Mouse (Mus musculus): ENCODE results near the gene Ninl.
"Not testable (repeated sequence)": the region's sequence is repeated elsewhere in the genome, so short reads cannot be mapped to it uniquely, and the experiment has no call there.

The Ninl gene

DNA sequence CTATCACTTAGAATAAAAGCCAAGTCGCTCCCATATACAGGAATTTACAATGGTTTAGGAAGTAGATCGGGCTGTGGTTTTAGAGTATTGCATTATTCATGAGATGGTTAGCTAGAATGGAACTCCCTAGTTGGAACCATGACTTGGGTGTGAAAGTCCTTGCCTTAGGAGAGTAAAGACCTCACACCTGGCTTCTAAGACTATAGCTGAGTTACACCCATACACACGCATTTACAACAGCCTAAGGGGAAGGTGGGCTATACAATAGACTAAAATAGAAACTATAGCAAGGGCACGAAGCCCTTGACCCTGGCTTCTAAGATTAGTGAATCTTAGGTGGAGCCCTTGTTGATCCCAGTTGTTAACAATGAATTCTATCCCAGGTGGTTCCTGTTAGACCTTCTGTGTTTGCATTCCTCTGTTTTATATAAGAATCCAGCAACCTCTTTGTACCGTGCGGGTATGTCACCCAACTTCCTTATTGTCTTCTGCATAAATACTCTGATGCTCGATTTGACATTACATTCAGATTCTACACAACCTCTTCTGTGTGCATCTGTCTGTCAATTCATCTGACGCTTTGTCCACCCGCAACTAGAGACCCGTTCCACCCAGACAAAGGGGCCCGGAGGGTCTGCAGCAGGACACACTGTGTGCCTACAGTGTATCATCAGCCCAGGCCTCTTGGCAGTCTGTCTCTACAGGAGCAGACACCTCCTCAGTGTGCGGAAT is 91.1 kb downstream of the Ninl start:
- not testable (repeated sequence) for DNase-seq

DNA sequence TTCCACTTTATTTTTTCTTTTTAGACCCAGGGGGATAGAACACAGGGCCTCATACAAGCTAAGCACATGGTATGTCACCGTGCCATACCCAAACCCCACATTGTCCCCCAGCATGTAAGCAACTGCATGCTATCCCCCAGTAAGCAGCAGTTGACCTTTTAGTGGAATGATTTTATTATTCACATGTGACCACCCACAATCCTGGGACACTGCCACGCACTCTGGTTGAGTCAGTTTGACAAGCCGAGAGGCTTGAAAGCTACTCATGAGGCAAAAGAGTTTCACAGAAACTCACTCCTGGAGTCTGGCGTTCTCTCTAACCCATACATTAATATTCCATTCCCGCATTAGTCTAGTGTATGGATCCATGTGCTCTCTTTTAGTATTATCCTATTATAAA is 91.8 kb downstream of the Ninl start:
- DNase-seq = not testable (repeated sequence)

DNA sequence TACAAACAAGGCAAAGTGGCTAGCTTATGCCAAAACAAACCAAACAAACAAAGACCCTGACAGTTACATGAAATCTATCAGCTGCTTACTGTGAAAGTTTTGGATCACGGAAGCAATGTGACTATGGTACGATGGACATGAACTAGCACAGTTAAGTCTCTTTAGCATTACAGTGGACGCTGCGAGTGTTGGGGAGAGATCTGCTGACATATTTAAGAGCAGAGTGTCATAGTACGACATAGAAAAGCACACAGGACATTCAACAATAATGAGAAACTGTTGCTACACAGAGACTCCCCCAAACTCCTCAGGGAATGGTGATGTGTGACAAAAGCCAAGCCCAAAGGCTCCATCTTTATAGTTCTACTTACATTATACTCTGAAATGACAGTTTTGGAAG is 95.2 kb downstream of the Ninl start:
- DNase-seq = no peak

DNA sequence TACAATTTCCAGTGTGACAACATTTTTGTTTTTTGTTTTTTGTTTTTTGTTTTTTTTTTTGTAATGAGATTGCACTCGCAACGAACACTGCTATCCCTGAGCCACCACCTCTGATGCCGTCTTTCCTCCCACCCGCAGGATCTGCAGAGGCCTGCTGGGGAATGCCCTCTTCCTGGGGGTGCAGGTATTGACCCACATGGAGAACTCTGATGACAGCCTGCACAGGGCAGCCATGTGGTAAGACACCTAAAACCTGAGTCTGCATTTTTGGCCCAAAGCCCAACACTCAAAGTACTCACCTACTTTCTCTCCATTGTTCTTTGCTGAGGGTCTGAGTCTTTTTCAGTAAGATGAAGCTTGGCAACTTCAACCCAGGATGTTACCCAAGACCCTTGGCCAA is 104.5 kb downstream of the Ninl start:
- no peak for DNase-seq

DNA sequence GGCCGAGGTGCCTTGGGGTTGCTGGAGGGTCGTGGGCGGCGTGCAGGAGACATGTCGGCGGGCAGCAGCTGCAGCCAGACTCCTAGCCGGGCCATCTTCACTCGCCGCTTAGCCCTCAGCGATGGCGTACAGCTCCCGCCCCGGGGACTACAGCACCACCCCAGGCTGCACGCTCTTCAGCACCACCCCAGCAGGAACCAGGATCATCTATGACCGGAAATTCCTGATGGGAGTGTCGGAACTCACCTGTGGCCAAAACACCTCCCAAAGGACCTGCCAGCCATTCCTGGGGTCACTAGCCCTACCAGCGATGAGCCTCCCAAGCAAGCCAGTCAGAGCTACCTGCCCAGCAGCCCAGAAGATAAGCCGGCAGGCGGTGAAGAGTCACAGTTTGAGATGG is 105.7 kb downstream of the Ninl start:
- no peak for DNase-seq

DNA sequence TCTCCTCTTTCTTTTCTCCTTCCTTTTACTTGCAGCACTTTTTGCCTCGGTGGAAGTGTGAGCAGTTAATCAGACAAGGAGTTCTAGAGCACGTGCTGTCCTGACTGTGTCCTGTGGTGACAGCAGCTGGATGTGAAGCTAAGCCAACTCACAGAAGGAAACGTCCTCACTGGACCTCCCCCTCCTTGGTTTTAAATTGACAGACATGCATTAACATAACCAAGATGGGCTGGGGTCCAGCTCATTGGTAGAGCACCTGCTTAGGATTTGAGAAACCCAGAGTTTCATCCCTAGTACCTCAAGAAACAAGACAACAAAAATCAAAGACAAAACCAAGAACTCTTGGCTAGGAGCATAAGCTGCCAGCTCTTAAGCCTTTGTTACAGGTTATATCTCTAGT is 108.4 kb downstream of the Ninl start:
- no peak for DNase-seq

DNA sequence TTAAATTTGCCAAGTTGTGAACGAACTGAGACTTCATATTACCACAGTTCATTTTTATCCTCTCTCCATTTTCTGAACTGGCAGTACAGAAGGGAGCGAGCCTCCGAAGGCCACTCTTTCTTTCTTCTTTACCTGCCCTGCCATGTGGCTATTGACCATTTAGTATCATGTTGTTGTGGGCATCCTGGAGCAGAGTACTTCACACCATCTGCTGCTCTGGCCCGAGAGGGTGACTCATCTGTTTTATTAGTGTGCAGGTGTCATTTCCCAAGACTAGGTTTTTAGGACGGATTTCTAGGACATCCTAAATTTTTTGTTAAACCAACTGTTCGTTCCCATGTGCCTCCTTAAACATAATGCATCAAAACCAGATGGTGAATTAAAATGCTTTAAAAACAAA is 110.0 kb downstream of the Ninl start:
- no peak for DNase-seq

DNA sequence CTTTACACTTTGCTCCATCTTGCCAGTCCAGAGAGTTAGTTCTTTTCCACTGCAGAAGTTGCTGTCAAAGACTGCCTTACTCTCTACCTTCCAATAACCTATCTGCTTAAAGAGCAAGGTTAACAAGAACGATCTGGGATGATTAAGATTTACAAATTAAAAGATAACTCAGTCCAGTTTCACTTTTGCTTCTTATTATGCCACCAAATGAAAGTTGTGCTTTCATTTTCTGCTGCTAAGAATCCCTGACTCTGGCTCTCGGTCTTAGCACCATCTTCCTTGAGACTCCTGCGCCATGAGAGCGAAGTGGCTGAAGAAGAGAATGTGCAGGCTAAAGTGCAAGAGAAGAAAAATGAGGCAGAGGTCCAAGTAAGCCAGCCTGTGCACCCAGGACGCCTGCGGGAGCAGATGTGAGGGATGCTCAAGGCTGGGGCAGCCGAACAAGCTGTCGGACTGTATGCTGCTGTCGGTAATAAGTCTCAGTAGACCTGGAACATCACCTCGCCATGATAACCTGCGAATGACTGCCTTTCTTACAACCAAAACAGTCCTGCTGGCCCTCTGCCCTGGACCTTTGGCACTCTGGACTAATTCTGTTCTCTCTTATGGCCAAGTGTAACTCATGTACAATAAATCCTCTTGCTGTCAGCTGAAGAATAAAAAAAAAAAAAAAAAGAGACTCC is 112.0 kb downstream of the Ninl start:
- DNase-seq = no peak

DNA sequence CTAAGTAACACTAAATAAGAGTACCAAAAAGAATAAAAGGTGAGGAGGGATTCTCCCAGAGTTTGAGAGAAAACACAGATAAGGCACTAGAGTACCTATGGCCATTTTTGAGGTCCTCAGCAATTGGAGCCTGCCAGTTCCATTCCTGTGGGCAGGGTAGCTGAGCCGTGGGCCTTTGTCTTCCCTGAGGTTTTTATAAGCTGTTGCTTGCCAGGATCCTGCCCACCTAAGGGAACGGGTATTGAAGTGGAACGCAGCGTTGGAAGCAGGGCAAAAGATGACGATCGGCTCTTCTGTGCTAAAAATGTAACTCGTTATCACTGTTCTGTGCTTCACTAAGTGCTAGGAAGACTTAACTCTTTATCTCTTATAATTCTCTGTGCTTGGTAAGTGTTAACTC is 115.7 kb downstream of the Ninl start:
- no peak for DNase-seq

DNA sequence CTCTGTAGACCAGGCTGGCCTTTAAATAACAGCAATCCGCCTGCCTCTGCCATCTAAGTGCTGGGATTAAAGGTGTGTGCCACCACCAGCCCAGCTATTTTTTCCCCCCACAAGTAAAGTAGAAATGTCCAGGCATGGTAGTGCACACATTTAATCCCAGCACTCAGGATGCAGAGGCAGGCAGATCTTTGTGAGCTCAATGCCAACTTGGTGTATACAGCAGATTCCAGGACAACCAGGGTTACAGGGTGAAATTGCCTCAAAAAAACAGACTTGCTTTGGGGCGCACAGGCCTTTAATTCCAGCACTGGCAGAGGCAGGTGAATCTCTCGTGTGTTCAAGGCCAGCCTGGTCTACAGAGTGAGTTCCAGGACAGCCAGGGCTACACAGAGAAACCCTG is 116.2 kb downstream of the Ninl start:
- no peak for DNase-seq

DNA sequence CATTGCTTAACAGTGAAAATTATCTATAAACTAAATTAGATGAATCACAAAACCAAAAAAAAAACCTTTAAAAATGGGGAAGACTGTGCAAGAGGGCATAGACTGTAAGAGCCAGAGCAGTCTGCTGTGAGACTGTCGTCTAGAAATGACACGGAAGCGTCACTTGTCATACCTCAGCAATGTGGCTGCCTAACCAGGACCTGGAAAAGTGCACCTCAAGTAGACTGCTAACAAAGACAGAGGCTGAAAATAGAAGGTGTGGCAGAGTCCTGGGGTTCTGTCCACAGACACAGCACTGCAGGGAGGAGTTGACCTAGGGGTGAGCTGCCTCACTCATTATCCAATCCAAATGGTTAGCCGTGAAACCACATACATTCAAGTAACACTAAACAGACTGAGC is 117.0 kb downstream of the Ninl start:
- DNase-seq = no peak

DNA sequence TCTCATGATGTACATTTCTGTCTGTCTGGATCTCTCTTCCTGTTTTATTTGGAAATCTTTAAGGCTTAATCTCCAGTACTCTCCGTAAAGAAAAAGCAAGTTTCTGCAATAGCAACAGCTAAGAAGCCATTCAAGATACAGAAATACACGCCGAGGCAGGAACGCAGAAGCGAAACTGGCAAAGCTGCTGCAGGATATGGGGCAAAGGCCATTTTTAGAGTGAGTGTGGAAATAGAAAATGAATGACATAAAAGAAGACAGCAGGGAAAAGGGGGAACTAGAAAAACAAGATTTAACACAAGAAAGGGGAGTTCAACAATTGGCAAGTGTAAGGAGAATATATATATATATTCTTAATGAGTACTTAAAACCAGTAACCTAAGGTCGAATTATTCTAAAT is 117.5 kb downstream of the Ninl start:
- DNase-seq = no peak

DNA sequence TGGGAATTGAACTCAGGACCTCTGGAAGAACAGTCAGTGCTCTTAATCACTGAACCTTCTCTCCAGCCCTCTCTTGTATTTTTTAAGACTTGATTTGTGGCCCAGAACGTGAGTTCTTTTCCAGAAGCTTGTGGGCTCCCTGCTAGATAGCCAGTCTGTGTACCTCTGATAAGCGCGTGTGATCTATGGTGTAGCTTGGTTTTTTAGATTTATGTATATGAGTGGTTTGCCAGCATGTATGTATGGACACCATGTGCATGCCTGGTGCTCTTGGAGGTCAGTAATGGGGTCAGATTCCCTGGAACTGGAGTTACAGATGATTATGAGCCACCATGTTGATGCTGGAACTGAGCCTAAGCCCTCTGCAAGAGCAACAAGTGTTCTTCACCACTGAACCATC is 118.6 kb downstream of the Ninl start:
- no peak for DNase-seq

DNA sequence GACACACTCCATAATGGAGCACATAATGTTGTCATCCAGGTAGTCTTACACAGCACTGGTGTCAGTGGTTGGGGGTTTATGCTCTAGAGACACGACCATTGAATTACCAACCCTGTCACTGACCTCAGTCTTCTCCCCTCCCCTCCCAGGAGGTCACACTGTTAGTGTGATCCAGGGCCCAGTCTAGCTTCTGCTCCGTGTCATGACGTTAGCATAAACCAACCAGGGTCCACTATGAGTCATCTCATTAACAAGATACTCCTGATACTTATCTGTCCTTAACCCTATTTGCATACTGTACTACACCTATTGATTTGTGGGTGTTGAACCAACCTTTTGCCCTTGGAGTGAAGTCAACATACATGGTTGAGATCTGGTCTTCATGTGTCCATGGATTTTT is 120.5 kb downstream of the Ninl start:
- DNase-seq = no peak

DNA sequence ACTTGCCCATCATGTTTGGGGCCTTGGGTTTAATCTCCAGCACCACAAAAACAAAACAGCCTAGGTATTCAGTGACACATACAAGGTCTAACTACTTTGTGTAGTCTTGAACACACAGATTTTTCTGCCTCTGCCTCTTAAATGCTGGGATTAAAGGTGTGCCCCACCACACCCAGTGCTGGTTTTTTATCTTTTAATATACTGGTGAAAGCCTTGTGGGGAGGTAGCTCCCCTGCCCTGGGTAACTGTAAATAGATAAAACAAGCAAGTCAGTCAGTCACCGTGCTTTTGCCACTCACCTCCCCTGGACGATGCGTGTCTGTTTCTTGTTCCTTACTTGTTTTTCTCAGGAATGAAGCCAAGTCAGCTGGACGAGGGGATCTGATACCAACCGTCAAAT is 123.4 kb downstream of the Ninl start:
- DNase-seq = no peak

DNA sequence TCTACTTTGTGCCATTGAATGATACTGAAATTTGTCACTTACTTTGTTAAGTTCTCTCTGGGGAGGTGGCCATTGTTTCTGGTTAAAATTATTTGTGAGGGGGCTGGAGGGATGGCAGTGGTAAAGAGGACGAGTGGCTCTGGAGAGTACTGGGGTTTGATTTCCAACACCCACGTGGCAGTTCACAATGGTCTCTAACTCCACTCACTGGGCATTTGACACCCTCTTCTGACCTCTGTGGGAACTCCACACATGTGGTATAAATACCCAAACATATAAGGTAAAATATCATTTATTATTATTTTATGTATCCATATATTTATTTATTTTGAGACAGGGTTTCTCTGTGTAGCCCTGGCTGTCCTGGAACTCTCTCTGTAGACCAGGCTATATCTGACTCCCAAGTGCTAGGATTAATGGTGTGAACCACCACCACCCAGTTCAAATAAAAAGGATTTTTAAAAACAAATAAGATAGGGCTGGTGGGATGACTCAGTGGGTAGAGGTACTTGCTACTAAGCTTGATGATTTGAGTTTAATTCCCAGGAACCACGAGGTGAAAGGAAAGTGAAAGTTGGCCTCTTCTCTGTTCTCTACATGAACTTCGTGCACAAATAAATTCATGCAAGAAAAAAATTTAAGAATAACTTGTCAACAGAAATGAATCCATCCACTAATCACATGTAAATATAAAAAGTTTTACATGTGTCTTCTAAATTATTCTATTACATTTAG is 124.2 kb downstream of the Ninl start:
- DNase-seq = no peak

DNA sequence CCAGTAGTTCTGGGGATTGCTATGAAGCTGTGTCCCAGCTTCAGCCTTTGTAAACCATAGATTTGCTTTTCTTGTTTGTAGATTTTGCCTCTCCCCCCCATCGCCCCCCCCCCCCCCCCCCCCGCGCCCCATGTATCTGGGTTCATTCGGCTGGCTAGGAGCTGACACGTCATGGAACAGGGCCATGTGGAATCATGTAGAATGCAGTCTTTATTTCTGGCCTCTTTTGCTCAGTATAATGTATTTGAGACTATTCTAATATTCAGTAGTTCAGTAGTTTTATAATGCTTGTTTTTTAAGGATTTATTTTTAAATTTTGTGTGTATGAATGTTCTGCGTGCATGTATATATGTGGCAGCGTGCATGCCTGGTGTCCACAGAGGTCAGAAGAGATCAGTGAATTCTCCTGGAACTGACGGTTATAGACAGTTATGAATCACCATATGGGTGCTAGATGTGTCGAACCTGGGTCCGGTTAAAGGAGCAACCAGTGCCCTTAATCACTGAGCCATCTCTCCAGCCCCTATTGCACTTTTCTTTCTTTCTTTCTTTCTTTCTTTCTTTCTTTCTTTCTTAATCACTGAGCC is 128.8 kb downstream of the Ninl start:
- no peak for DNase-seq

DNA sequence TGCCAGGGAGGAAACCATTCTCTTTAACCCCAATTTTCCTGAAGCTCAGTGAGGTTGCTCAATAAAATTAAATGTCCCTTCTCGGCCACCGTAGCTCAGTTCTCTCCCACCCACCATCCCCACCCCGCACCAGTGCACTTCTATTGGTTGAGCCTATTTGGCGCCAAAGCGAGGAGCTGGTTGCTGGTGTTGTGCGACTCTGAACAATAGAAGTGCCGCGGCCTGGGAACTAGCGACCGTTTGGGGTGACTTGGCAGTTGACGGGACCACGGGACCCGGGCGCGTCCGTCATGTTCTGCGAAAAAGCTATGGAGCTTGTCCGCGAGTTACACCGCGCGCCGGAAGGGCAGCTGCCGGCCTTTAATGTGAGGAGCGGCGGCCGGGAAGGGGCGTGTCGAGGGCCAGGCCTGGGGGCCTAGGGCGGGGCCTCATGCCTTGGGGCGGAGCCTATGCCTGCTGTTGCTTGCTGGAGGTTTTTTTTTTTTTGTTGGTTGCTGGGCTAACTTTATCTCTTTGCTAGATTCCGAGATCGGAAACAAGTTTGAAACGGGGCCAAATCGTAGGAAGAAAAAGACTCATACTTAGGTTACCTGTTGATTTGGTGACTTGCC is 129.6 kb downstream of the Ninl start:
- DNase-seq = peak; percentile 92 to 97

DNA sequence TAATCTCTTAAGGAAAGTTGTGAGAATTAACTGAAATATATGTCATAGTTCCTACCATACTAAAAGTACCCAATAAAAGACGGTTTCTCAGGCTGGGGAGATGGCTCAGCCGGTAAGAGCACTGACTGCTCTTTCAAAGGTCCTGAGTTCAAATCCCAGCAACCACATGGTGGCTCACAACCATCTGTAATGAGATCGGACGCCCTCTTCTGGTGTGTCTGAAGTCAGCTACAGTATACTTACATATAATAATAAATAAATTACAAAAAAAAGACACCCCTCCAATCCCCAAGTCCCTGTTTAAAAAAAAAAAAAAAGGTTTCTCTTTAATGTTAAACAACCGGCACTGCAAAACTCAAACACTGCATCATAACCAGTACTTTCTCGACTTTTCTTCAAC is 130.3 kb downstream of the Ninl start:
- not testable (repeated sequence) for DNase-seq

DNA sequence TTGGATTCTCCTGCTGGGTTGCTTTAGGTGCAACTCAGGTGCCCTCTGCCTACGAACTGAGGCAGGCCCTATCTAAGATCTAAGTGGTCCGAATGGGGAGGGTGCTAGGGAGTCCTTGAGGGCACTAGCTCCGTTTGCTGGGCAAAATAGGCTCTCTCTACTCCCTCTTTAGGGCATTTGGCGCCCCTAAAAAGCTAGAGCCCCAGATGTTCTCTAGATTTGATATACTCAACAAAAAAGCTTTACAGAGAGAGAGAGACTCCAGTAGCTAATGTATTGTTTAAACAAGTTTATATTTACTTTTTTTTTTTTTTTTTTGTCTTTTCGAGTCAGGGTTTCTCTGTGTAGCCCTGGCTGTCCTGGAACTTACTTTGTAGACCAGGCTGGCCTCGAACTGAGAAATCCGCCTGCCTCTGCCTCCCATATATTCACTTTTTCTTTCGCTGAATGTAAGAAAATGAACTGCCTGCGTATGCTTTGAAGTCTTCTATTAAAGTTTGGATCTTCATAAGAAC is 134.2 kb downstream of the Ninl start, which contains the start of gene Gins1:
Gins1 (plus strand) TSS at position 465 of the 515 bp plus-strand sequence.
- no peak for DNase-seq

DNA sequence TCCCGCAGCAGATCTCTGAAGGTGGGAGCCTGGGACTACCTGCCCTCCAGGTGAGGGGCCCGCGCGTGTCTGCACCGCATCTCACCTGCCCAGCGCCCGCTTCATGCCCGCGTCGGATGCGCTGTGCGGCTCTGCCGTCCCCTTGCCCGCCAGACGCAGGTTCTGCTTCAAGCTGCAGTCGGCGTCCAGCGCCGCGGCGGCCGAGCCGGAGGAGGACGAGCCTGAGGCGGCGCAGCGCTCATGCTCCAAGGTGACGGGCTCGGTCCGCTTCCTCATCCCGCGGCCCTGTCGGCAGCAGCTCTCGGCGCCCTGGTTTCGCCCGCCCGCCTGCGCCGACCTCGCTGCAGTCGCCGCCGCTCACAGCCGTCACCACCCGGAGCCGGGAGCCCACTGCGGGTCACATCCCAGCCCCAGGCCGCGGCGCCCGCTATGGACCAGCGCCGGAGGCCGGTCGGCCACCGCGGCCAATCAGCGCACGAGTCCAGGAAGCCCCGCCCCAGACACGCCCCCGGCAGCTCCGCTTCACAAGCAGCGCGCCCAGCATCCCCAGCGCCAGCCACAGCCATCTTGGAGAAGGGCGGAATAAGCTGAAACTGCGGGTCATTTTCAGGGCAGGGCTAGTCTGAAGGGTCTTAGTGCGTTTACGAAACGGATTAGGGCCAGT is 134.8 kb downstream of the Ninl start, which contains the start of gene Abhd12:
Abhd12 (minus strand) TSS at position 470 of the 664 bp plus-strand sequence.
- DNase-seq = peak; percentile 96 to 99

DNA sequence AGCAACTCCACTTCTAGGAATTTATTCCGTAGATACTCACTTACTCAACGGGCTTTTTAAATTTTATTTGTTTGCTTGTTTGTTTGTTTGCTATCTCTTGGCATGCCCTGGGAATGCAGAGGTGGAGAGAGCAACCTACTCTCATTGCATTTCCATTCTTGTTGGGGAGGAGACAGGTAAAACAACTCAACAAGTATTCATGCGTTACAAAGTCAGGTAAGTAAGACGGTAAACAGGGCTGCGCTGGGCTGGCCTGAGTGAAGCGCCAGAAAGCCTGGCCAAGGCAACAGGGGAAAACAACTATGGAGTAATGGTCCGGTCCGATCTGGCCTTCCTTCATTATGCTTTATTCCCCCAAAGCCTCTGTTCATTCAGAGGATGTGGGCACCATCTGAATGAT is 136.8 kb downstream of the Ninl start:
- no peak for DNase-seq

Data from spleen, adult 18-20 months (tissue).